Mouse (Mus musculus): Measurements from ENCODE around the gene Pfn1. TPM values are rescaled to one million over a fixed set of nuclear protein-coding genes. Genes with fewer than 3 reads are reported as not detected.

The Pfn1 gene
- total and polyA plus RNA-seq, 2 experiments from 2014 or later = 903 to 959 TPM

DNA sequence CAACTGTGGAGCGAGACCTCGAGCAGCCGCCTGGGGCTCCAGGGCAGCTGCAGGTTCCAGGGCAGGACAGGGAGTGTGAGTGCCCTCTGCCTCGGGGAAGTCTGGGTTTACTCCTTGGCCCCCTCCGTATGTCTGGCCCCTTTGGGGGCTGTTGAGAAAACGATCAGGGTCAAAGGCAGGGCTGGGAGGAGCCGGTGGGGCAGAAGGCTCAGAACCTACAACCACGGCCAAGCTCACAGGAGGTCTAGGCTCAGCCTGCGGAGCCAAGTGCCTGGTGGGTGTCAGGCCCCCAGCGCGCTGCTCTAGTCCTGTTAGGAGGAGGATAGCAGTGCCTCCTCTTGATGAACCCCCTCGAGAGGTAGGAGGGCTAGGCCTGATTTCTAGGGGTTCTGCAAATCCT is 26.7 kb upstream of the Pfn1 start:
- TF ChIP-seq EP300 (IDR thresholded peaks at IDR 0.05; ENCODE audit: low read depth) = no peak
- no peak for TF ChIP-seq CTCF (IDR thresholded peaks at IDR 0.05; ENCODE audit: low read depth)
- Histone ChIP-seq H3K9ac (replicated peaks; ENCODE audit: low read depth, low read length) (no peak overlapping the region), H3K4me2 (ENCODE audit: low read depth, low read length) (no peak overlapping the region), H3K27me3 (ENCODE audit: control insufficient read depth, insufficient read depth, low read length) (no peaks in the 10 kb centered on the region), H3K4me1 (ENCODE audit: control insufficient read depth, insufficient read depth) (peaks cover 5% of the 10 kb centered on the region), H3K9me3 (replicated peaks; ENCODE audit: control insufficient read depth, low read length) (no peaks in the 10 kb centered on the region), H3K36me3 (replicated peaks; ENCODE audit: control insufficient read depth, insufficient read depth, low read length) (peaks cover 80% of the 10 kb centered on the region), H3K4me3 (ENCODE audit: low read depth, low read length) (no peak overlapping the region), H3K27ac (ENCODE audit: low read depth) (no peak overlapping the region)
- 71% methylated on average over 12 of the region's 12 CpGs for WGBS
- ATAC-seq (ENCODE audit: insufficient read depth, low read depth) (no peak), DNase-seq (ENCODE audit: low spot score) (no peak)

DNA sequence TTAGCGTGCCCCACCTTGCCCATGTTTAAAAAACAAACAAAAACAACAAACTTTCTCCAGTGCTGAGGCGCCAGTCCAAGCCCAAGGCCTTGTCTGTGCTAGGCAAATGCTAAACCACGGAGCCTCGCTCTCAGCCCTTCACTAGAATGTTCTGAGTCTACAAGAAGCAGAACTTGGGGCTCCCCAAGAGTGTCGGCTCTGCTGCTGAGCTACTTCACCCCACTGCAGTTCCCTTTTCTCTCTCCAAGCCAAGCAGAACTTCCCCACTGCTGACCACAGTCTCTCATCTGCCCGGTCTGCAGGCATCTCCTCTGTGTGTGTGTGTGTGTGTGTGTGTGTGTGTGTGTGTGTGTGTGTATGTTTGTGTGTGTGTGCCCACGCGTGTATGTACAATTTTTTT is 25.4 kb upstream of the Pfn1 start:
- TF ChIP-seq EP300 (IDR thresholded peaks at IDR 0.05; ENCODE audit: low read depth) = no peak
- TF ChIP-seq CTCF (IDR thresholded peaks at IDR 0.05; ENCODE audit: low read depth) = no peak
- no peak overlapping the region for H3K4me2 ChIP-seq (ENCODE audit: low read depth, low read length)
- H3K9ac ChIP-seq (replicated peaks; ENCODE audit: low read depth, low read length) = no peak overlapping the region
- no peak overlapping the region for H3K4me3 ChIP-seq (ENCODE audit: low read depth, low read length)
- H3K9me3 ChIP-seq (replicated peaks; ENCODE audit: control insufficient read depth, low read length) = no peaks in the 10 kb centered on the region
- H3K27me3 ChIP-seq (ENCODE audit: control insufficient read depth, insufficient read depth, low read length) = no peaks in the 10 kb centered on the region
- H3K4me1 ChIP-seq (ENCODE audit: control insufficient read depth, insufficient read depth) = peaks cover 8% of the 10 kb centered on the region
- WGBS = 84% methylated on average over 8 of the region's 8 CpGs
- ATAC-seq (ENCODE audit: insufficient read depth, low read depth) (no peak), DNase-seq (ENCODE audit: low spot score) (no peak)
- no peak overlapping the region for H3K27ac ChIP-seq (ENCODE audit: low read depth)
- peaks cover 82% of the 10 kb centered on the region for H3K36me3 ChIP-seq (replicated peaks; ENCODE audit: control insufficient read depth, insufficient read depth, low read length)

DNA sequence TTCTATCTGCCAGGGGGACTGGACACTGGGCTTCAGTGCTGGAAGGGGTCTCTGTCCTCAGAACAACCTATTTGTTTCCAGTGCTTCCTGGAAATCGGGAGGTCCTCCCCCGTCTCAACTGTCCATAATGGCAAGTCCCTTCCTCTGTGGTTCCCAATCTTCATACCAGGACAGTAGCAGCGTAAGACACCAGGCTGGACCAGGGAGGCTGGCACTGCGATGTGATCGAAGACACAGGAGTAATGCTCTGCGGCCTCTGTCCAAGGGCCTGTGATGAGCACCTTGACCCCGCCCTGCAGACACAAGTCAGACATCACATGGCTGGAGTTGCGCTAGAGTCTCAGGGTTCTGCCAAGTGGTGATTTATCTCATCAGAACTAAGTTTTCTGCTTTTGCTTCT is 24.9 kb upstream of the Pfn1 start:
- H3K27me3 ChIP-seq (ENCODE audit: control insufficient read depth, insufficient read depth, low read length) = no peaks in the 10 kb centered on the region
- no peak overlapping the region for H3K4me2 ChIP-seq (ENCODE audit: low read depth, low read length)
- TF ChIP-seq CTCF (IDR thresholded peaks at IDR 0.05; ENCODE audit: low read depth) = no peak
- no peak overlapping the region for H3K4me3 ChIP-seq (ENCODE audit: low read depth, low read length)
- ATAC-seq (ENCODE audit: insufficient read depth, low read depth) = no peak
- H3K4me1 ChIP-seq (ENCODE audit: control insufficient read depth, insufficient read depth) = peaks cover 8% of the 10 kb centered on the region
- 93% methylated on average over 8 of the region's 8 CpGs for WGBS
- H3K9me3 ChIP-seq (replicated peaks; ENCODE audit: control insufficient read depth, low read length) = no peaks in the 10 kb centered on the region
- H3K9ac ChIP-seq (replicated peaks; ENCODE audit: low read depth, low read length) = no peak overlapping the region
- H3K36me3 ChIP-seq (replicated peaks; ENCODE audit: control insufficient read depth, insufficient read depth, low read length) = peaks cover 78% of the 10 kb centered on the region
- H3K27ac ChIP-seq (ENCODE audit: low read depth) = no peak overlapping the region
- no peak for DNase-seq (ENCODE audit: low spot score)

DNA sequence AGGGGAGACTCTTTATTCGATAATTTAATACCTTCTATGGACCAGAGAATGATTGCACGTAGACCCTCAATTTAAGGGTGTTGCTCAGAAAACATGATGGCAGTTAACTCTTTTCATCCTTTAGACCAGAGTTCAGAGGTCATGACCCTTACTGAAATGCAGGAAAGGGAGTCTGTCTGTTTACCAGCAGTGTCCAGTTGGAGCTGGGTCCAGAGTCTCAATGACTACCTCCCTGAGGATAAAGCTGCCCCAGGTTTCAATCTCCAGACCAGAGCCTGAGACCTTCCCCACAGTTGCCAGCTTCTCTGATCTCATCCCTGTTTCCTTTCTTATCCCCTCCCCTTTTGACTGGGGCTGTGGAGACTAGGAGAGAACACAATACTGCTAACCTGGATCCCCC is 24.1 kb upstream of the Pfn1 start:
- peaks cover 8% of the 10 kb centered on the region for H3K4me1 ChIP-seq (ENCODE audit: control insufficient read depth, insufficient read depth)
- no peaks in the 10 kb centered on the region for H3K27me3 ChIP-seq (ENCODE audit: control insufficient read depth, insufficient read depth, low read length)
- peaks cover 78% of the 10 kb centered on the region for H3K36me3 ChIP-seq (replicated peaks; ENCODE audit: control insufficient read depth, insufficient read depth, low read length)
- H3K9me3 ChIP-seq (replicated peaks; ENCODE audit: control insufficient read depth, low read length) = no peaks in the 10 kb centered on the region
- no peak overlapping the region for H3K27ac ChIP-seq (ENCODE audit: low read depth)
- 90% methylated on average over 2 of the region's 2 CpGs for WGBS
- no peak overlapping the region for H3K4me2 ChIP-seq (ENCODE audit: low read depth, low read length)
- ATAC-seq (ENCODE audit: insufficient read depth, low read depth) = no peak
- H3K4me3 ChIP-seq (ENCODE audit: low read depth, low read length) = no peak overlapping the region
- TF ChIP-seq CTCF (IDR thresholded peaks at IDR 0.05; ENCODE audit: low read depth) = no peak
- TF ChIP-seq EP300 (IDR thresholded peaks at IDR 0.05; ENCODE audit: low read depth) = no peak
- no peak for DNase-seq (ENCODE audit: low spot score)
- no peak overlapping the region for H3K9ac ChIP-seq (replicated peaks; ENCODE audit: low read depth, low read length)

DNA sequence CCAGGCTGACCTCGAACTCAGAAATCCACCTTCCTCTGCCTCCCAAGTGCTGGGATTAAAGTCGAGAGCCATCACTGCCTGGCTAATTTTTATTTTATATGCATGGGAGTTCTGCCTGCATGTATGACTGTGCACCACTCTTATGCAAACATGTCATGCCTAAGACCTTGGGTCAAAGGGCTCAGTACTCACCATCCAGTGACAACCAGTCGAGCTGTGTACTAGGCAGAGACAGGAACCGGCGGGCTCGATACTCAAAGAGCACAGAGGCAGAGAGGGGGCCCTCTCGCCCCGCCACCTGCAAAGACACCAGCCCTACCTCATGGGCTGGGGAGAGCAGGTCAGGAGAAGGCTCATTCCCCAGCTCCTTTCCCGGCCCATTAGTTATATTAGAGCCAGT is 23.6 kb upstream of the Pfn1 start:
- WGBS = 81% methylated on average over 9 of the region's 9 CpGs
- H3K4me2 ChIP-seq (ENCODE audit: low read depth, low read length) = no peak overlapping the region
- no peaks in the 10 kb centered on the region for H3K27me3 ChIP-seq (ENCODE audit: control insufficient read depth, insufficient read depth, low read length)
- no peak overlapping the region for H3K9ac ChIP-seq (replicated peaks; ENCODE audit: low read depth, low read length)
- no peak overlapping the region for H3K27ac ChIP-seq (ENCODE audit: low read depth)
- TF ChIP-seq CTCF (IDR thresholded peaks at IDR 0.05; ENCODE audit: low read depth) (no peak), EP300 (IDR thresholded peaks at IDR 0.05; ENCODE audit: low read depth) (no peak)
- peaks cover 8% of the 10 kb centered on the region for H3K4me1 ChIP-seq (ENCODE audit: control insufficient read depth, insufficient read depth)
- DNase-seq (ENCODE audit: low spot score) = no peak
- no peak overlapping the region for H3K4me3 ChIP-seq (ENCODE audit: low read depth, low read length)
- no peak for ATAC-seq (ENCODE audit: insufficient read depth, low read depth)
- H3K9me3 ChIP-seq (replicated peaks; ENCODE audit: control insufficient read depth, low read length) = no peaks in the 10 kb centered on the region
- H3K36me3 ChIP-seq (replicated peaks; ENCODE audit: control insufficient read depth, insufficient read depth, low read length) = peaks cover 74% of the 10 kb centered on the region

DNA sequence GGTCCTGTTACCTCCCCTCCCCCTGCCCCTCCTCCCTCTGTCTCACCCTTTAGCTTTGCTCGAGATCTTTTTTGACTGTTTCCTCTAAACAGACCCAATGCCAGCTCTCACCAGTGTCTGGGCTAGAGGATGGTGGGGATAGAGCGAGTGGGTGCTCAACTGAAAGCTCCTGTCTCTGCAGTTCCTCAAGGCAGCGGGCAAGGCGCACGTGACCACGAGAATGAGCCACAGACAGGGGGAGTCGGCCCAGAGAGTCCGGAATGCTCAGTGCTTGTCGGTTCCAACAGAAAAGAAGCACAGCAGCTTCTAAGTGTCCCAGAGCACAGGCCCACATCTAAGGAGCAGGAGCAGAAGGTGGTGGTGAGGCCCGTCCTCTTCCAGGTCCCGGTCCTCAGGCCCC is 20.1 kb upstream of the Pfn1 start:
- Histone ChIP-seq H3K27me3 (ENCODE audit: control insufficient read depth, insufficient read depth, low read length) (no peaks in the 10 kb centered on the region), H3K36me3 (replicated peaks; ENCODE audit: control insufficient read depth, insufficient read depth, low read length) (peaks cover 51% of the 10 kb centered on the region), H3K4me1 (ENCODE audit: control insufficient read depth, insufficient read depth) (0 out of 2 replicates have a peak, but pooled peaks cover 3% of the 10 kb centered on the region), H3K27ac (ENCODE audit: low read depth) (no peak overlapping the region), H3K4me2 (ENCODE audit: low read depth, low read length) (no peak overlapping the region), H3K9me3 (replicated peaks; ENCODE audit: control insufficient read depth, low read length) (no peaks in the 10 kb centered on the region), H3K4me3 (ENCODE audit: low read depth, low read length) (no peak overlapping the region), H3K9ac (replicated peaks; ENCODE audit: low read depth, low read length) (no peak overlapping the region)
- DNase-seq (ENCODE audit: low spot score) (no peak), ATAC-seq (ENCODE audit: insufficient read depth, low read depth) (no peak)
- TF ChIP-seq EP300 (IDR thresholded peaks at IDR 0.05; ENCODE audit: low read depth) (no peak), CTCF (IDR thresholded peaks at IDR 0.05; ENCODE audit: low read depth) (no peak)
- WGBS = 70% methylated on average over 11 of the region's 11 CpGs

Data from heart, postnatal 0 days (tissue).